ENCODE assay signal across 28 mouse cellular contexts in genomic region chr11:77597266-77597665, GRCm38 (mm10). TPM values are rescaled to one million over a fixed set of nuclear protein-coding genes. Genes with fewer than 3 reads are reported as not detected.
DNase-seq lines count a peak whose midpoint lies in the region; ATAC-seq and TF ChIP-seq lines count a peak whose summit lies in the region.
"Had no signal": no experiment of that assay in that cellular context is flagged by ENCODE, and none has a peak within 500 bp of the region (broad histone marks: within the 10 kb centered on the region; RNA-seq: fewer than 3 reads in every experiment).

No protein-coding gene starts in this region.

- ATAC-seq in liver, embryonic 13.5 days (ENCODE audit: low read depth) = no peak
- ATAC-seq in erythroid progenitor cell, adult 5-6 weeks (replicated peaks; ENCODE audit: low FRiP score, poor library complexity, severe bottlenecking) = peak; percentile 91
- ATAC-seq in megakaryocyte-erythroid progenitor cell, adult 5-6 weeks (replicated peaks; ENCODE audit: low FRiP score, low TSS enrichment, poor library complexity, severe bottlenecking) = no peak
- ATAC-seq: forebrain, embryonic 16.5 days; hindbrain, embryonic 16.5 days; intestine, embryonic 15.5 days; Patski had no signal

- in situ Hi-C loops in CH12.LX (cut with MboI; ENCODE audit: low pct_ligation_motif_present, low pct_unique_long_range_greater_than_20kb, low sequenced_read_pairs) = no loop called here

- peaks cover 17% of the 10 kb centered on the region for H3K36me3 ChIP-seq in liver, embryonic 13.5 days
- H3K36me3 ChIP-seq in CH12.LX (replicated peaks in 1 of 2; ENCODE audit: control insufficient read depth in 1 of 2, insufficient read depth in 1 of 2, low read length in 1 of 2) (peaks cover 18 to 56% of the 10 kb centered on the region in 2 experiments), MEL (ENCODE audit: control insufficient read depth in 1 of 2, insufficient read depth in 2 of 2, low read length in 2 of 2) (peaks cover 8 to 50% of the 10 kb centered on the region in 2 experiments)
- H3K36me3 ChIP-seq: hindbrain, embryonic 13.5 days; intestine, embryonic 15.5 days had no signal

- H3K4me3 ChIP-seq in liver, embryonic 13.5 days (replicated peaks) = no peak overlapping the region
- no peak overlapping the region for H3K4me3 ChIP-seq in CH12.LX (replicated peaks in 1 of 3; ENCODE audit: low read depth in 2 of 3, low read length in 2 of 3, poor library complexity in 1 of 3)
- no peak overlapping the region for H3K4me3 ChIP-seq in MEL (ENCODE audit: control insufficient read depth in 1 of 2, insufficient read depth in 1 of 2, low read depth in 2 of 2, low read length in 2 of 2)
- H3K4me3 ChIP-seq: forebrain, embryonic 12.5 days; gastrocnemius, adult 2 months; heart, embryonic 12.5 days; heart, embryonic 15.5 days; hindbrain, embryonic 10.5 days; hindbrain, embryonic 13.5 days; intestine, embryonic 15.5 days had no signal

- no peak for TF ChIP-seq POLR2A in CH12.LX (IDR thresholded peaks at IDR 0.05; ENCODE audit: low read depth, low read length)
- TF ChIP-seq POLR2A in MEL (IDR thresholded peaks at IDR 0.05; ENCODE audit: control insufficient read depth in 1 of 2, insufficient read depth in 1 of 2, low read depth in 1 of 2, low read length in 2 of 2, poor library complexity in 1 of 2) = no peak

- H3K9ac ChIP-seq in liver, embryonic 13.5 days = no peak overlapping the region
- no peak overlapping the region for H3K9ac ChIP-seq in CH12.LX (ENCODE audit: insufficient read depth, low read depth)
- no peak overlapping the region for H3K9ac ChIP-seq in MEL (ENCODE audit: control insufficient read depth, low read depth, low read length, poor library complexity, severe bottlenecking)
- H3K9ac ChIP-seq: forebrain, embryonic 12.5 days; heart, embryonic 12.5 days; heart, embryonic 15.5 days; hindbrain, embryonic 13.5 days; intestine, embryonic 15.5 days had no signal

- TF ChIP-seq RAD21 in CH12.LX (IDR thresholded peaks at IDR 0.05; ENCODE audit: low read depth, low read length) = no peak
- TF ChIP-seq RAD21 in MEL (IDR thresholded peaks at IDR 0.05; ENCODE audit: low read depth, low read length) = no peak

- DNase-seq in liver, embryonic 13.5 days = no peak
- no peak for DNase-seq in liver
- DNase-seq in CH12.LX (ENCODE audit: extremely low read depth) = no peak
- DNase-seq in MEL (ENCODE audit: low read depth, low spot score) = peak; percentile 46
- DNase-seq in cerebellum, postnatal 36 days = no peak
- DNase-seq in cerebellum, adult 18-20 months = no peak
- DNase-seq: adrenal gland, postnatal 10 days; adrenal gland, postnatal 36 days; B cell, adult 2 months; cerebellum, adult 11 months; cerebellum, adult 8-10 months; cerebellum, postnatal 10 days; gastrocnemius, adult 2 months; gastrocnemius, postnatal 14 days; heart, adult 11 months; heart, postnatal 10 days; heart, postnatal 36 days had no signal

- H3K4me1 ChIP-seq in liver, embryonic 13.5 days (replicated peaks) = peaks cover 17% of the 10 kb centered on the region
- H3K4me1 ChIP-seq in CH12.LX (ENCODE audit: control insufficient read depth in 1 of 2, insufficient read depth in 2 of 2) = 0 out of 4 replicates have a peak, but pooled peaks cover 0 to 7% of the 10 kb centered on the region in 2 experiments
- H3K4me1 ChIP-seq in MEL (ENCODE audit: control insufficient read depth in 1 of 2, insufficient read depth in 2 of 2, low read length in 2 of 2) = peaks cover 3 to 4% of the 10 kb centered on the region in 2 experiments; a peak in 3 of 4 replicates
- H3K4me1 ChIP-seq: forebrain, embryonic 12.5 days; hindbrain, embryonic 10.5 days; intestine, embryonic 15.5 days had no signal

- TF ChIP-seq CTCF in CH12.LX (conservative IDR thresholded peaks at IDR 0.05 in 1 of 2, IDR thresholded peaks at IDR 0.05 in 1 of 2; ENCODE audit: low read depth in 2 of 2, low read length in 2 of 2) = no peak
- no peak for TF ChIP-seq CTCF in MEL (IDR thresholded peaks at IDR 0.05 in 2 of 3, conservative IDR thresholded peaks at IDR 0.05 in 1 of 3; ENCODE audit: control insufficient read depth in 1 of 3, insufficient read depth in 1 of 3, low read depth in 2 of 3, low read length in 3 of 3, poor library complexity in 1 of 3, severe bottlenecking in 1 of 3)

- H3K79me2 ChIP-seq in CH12.LX (replicated peaks; ENCODE audit: control insufficient read depth, extremely low read depth, insufficient read depth, poor library complexity, severe bottlenecking) (peaks cover 45% of the 10 kb centered on the region), MEL (ENCODE audit: control insufficient read depth, insufficient read depth, low read length, poor library complexity) (peaks cover 20% of the 10 kb centered on the region; the same call in 1 of the 2 replicates)

- peak overlapping the region; percentile 56 for H3K27ac ChIP-seq in liver, embryonic 13.5 days
- H3K27ac ChIP-seq in CH12.LX (ENCODE audit: insufficient read depth, low read depth) (no peak overlapping the region), MEL (ENCODE audit: control insufficient read depth, low read depth, low read length) (no peak overlapping the region)
- H3K27ac ChIP-seq: forebrain, embryonic 12.5 days; gastrocnemius, adult 2 months; heart, embryonic 15.5 days; hindbrain, embryonic 10.5 days; hindbrain, embryonic 13.5 days; intestine, embryonic 15.5 days had no signal

- no peaks in the 10 kb centered on the region for H3K9me3 ChIP-seq in liver, embryonic 13.5 days (replicated peaks)
- no peaks in the 10 kb centered on the region for H3K9me3 ChIP-seq in CH12.LX (replicated peaks; ENCODE audit: low read length)
- no peaks in the 10 kb centered on the region for H3K9me3 ChIP-seq in MEL (replicated peaks; ENCODE audit: insufficient read depth, low read length)
- H3K9me3 ChIP-seq: forebrain, embryonic 12.5 days; heart, embryonic 12.5 days; heart, embryonic 15.5 days; hindbrain, embryonic 10.5 days; hindbrain, embryonic 13.5 days; intestine, embryonic 15.5 days had no signal

- TF ChIP-seq EP300 in CH12.LX (IDR thresholded peaks at IDR 0.05; ENCODE audit: low read length) (no peak), MEL (IDR thresholded peaks at IDR 0.05; ENCODE audit: low read depth in 1 of 2, low read length in 2 of 2) (no peak)

- dilution Hi-C loops in CH12.LX (cut with MboI; ENCODE audit: extremely low pct_ligation_motif_present, extremely low pct_unique_long_range_greater_than_20kb, low sequenced_read_pairs) = no loop called here

- H3K27me3 ChIP-seq in liver, embryonic 13.5 days = no peaks in the 10 kb centered on the region
- H3K27me3 ChIP-seq in CH12.LX (replicated peaks) (no peaks in the 10 kb centered on the region), MEL (ENCODE audit: control insufficient read depth in 1 of 2, insufficient read depth in 2 of 2, low read length in 2 of 2) (no peaks in the 10 kb centered on the region)
- H3K27me3 ChIP-seq: forebrain, embryonic 12.5 days; heart, embryonic 12.5 days; heart, embryonic 15.5 days; hindbrain, embryonic 13.5 days; intestine, embryonic 15.5 days; Patski had no signal

- H3K4me2 ChIP-seq in liver, embryonic 13.5 days = no peak overlapping the region
- H3K4me2 ChIP-seq in CH12.LX (ENCODE audit: insufficient read depth, low read depth, poor library complexity, severe bottlenecking) = no peak overlapping the region
- H3K4me2 ChIP-seq: forebrain, embryonic 12.5 days; heart, embryonic 12.5 days; heart, embryonic 15.5 days; hindbrain, embryonic 13.5 days; intestine, embryonic 15.5 days had no signal

TF ChIP-seq in CH12.LX, 34 proteins besides CTCF, POLR2A, EP300 and RAD21:
- TF ChIP-seq TCF12 (IDR thresholded peaks at IDR 0.05; ENCODE audit: low read depth, low read length) (no peak), MAFK (IDR thresholded peaks at IDR 0.05; ENCODE audit: insufficient replicate concordance, low read length) (peak; percentile 76)

TF ChIP-seq in MEL, 35 proteins besides CTCF, POLR2A, EP300 and RAD21:
- no peak for TF ChIP-seq GABPA (IDR thresholded peaks at IDR 0.05; ENCODE audit: low read depth, low read length)
- TF ChIP-seq MAFK (IDR thresholded peaks at IDR 0.05; ENCODE audit: borderline replicate concordance, low read depth, low read length) = peak; percentile 82; the same call in 1 of the 2 replicates
- TF ChIP-seq MYC (IDR thresholded peaks at IDR 0.05; ENCODE audit: low read depth, low read length) = no peak
- no peak for TF ChIP-seq ZMIZ1 (IDR thresholded peaks at IDR 0.05; ENCODE audit: low read depth, low read length)

RNA-seq across cellular contexts. Expression of gene Taok1, which starts 10.3 kb away (rescaled TPM):
- polyA plus RNA-seq in liver, embryonic 13.5 days (2015; fragmentation: Nextera tagmentation; extraction: Ambion mirVana) = 4.7 and 6.0 TPM in 2 replicates
- total RNA-seq in CH12.LX (2012; rRNA removed) (8.9 and 10.9 TPM in 2 replicates), CH12.LX (2014; rRNA removed) (13.7 and 15.7 TPM in 2 replicates), MEL (2012; rRNA removed) (15.9 and 16.1 TPM in 2 replicates)
- polyA plus RNA-seq in CH12.LX (2012; ENCODE audit: insufficient read length, low read depth) (9.7 and 11.6 TPM in 2 replicates), MEL (2012; ENCODE audit: insufficient read depth in 1 of 2, insufficient read length in 2 of 2, low read depth in 1 of 2, low replicate concordance in 2 of 2, missing spikeins in 1 of 2) (10 to 100 TPM in 1 of 2 experiments, 1 to 10 TPM in 1; 7.9 to 31.0 TPM)
- 25.6 and 28.9 TPM in 2 replicates for total RNA-seq in erythroid progenitor cell, adult 5-6 weeks (2015; ENCODE audit: low replicate concordance)
- total RNA-seq in erythroid progenitor cell, adult 5-6 weeks (2017; ENCODE audit: low replicate concordance) = 35.2 and 43.4 TPM in 2 replicates
- total RNA-seq in megakaryocyte-erythroid progenitor cell, adult 5-6 weeks (2014; fragmentation: Nextera tagmentation) = 15.4 and 20.3 TPM in 2 replicates
- 28.9 and 39.6 TPM in 2 replicates for total RNA-seq in megakaryocyte-erythroid progenitor cell, adult 5-6 weeks (2017)
